Mouse (Mus musculus): ENCODE data around the gene Phactr1. TPM values are rescaled to one million over a fixed set of nuclear protein-coding genes. Genes with fewer than 3 reads are reported as not detected.

Phactr1 gene
- total RNA-seq, 1 experiment: 1.2 TPM

DNA sequence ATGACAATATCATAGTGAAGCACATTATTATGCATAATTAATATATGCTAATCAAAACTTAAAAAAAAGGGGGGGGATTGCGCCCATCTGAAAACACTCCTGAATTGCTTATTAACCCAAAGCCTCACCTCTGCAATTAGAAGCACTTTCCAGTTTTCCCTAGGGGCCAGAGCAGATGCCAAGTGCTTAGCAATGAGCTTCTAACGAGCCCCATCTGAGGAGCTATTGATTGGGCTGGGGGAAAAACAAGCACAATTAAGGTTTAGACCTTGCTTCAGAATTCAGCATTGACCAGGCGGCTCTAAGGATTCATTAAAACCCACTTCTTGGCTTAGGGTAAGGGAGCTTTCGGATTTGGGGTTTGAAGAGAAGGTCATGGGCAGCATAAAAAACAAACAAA is 311.9 kb downstream of the Phactr1 start:
- Histone ChIP-seq H3K4me1 (ENCODE audit: control insufficient read depth in 2 of 2, insufficient read depth in 2 of 2, low read length in 2 of 2, poor library complexity in 1 of 2) (peaks cover 0 to 2% of the 10 kb centered on the region in 2 experiments; a peak in 1 of 4 replicates), H3K36me3 (ENCODE audit: control insufficient read depth, insufficient read depth, low read length, poor library complexity, severe bottlenecking) (no peaks in the 10 kb centered on the region), H3K4me3 (ENCODE audit: insufficient read depth in 1 of 2, low read depth in 1 of 2, low read length in 2 of 2, poor library complexity in 1 of 2, severe bottlenecking in 1 of 2) (no peak overlapping the region), H3K27ac (ENCODE audit: insufficient read depth, low read depth, low read length, poor library complexity, severe bottlenecking) (no peak overlapping the region), H3K9me3 (ENCODE audit: control insufficient read depth, insufficient read depth, low read depth, low read length) (no peaks in the 10 kb centered on the region), H3K9ac (ENCODE audit: insufficient read depth, low read depth, low read length, poor library complexity, severe bottlenecking) (no peak overlapping the region)
- no peak for TF ChIP-seq HCFC1 (IDR thresholded peaks at IDR 0.05; ENCODE audit: borderline replicate concordance, insufficient read depth, low read length)
- no peak for DNase-seq (ENCODE audit: low read depth, low spot score)
- in situ Hi-C loops (cut with MboI; ENCODE audit: low sequenced_read_pairs in 2 of 2, unreplicated experiment in 2 of 2): no loop called here

GRCm38 (mm10) chr13:42994276-42994675 is 313.9 kb downstream of the Phactr1 start:
- no peak for DNase-seq (ENCODE audit: low read depth, low spot score)
- H3K9me3 ChIP-seq (ENCODE audit: control insufficient read depth, insufficient read depth, low read depth, low read length): no peaks in the 10 kb centered on the region
- no peak overlapping the region for H3K9ac ChIP-seq (ENCODE audit: insufficient read depth, low read depth, low read length, poor library complexity, severe bottlenecking)
- H3K36me3 ChIP-seq (ENCODE audit: control insufficient read depth, insufficient read depth, low read length, poor library complexity, severe bottlenecking): no peaks in the 10 kb centered on the region
- H3K4me1 ChIP-seq (ENCODE audit: control insufficient read depth in 2 of 2, insufficient read depth in 2 of 2, low read length in 2 of 2, poor library complexity in 1 of 2): peaks cover 0 to under 1% of the 10 kb centered on the region in 2 experiments; a peak in 1 of 4 replicates
- in situ Hi-C loops (cut with MboI; ENCODE audit: low sequenced_read_pairs in 2 of 2, unreplicated experiment in 2 of 2): no loop called here
- H3K4me3 ChIP-seq (ENCODE audit: insufficient read depth in 1 of 2, low read depth in 1 of 2, low read length in 2 of 2, poor library complexity in 1 of 2, severe bottlenecking in 1 of 2): no peak overlapping the region
- TF ChIP-seq CHD2 (IDR thresholded peaks at IDR 0.05; ENCODE audit: low read depth, low read length) (no peak), HCFC1 (IDR thresholded peaks at IDR 0.05; ENCODE audit: borderline replicate concordance, insufficient read depth, low read length) (no peak), ZNF384 (IDR thresholded peaks at IDR 0.05; ENCODE audit: low read depth, low read length) (no peak), ZC3H11A (IDR thresholded peaks at IDR 0.05; ENCODE audit: borderline replicate concordance, low read depth, low read length) (no peak), MAFK (IDR thresholded peaks at IDR 0.05; ENCODE audit: insufficient read depth, low read depth, low read length) (no peak)
- no peak overlapping the region for H3K27ac ChIP-seq (ENCODE audit: insufficient read depth, low read depth, low read length, poor library complexity, severe bottlenecking)

GRCm38 (mm10) chr13:42996188-42996587 is 315.8 kb downstream of the Phactr1 start:
- TF ChIP-seq CHD2 (IDR thresholded peaks at IDR 0.05; ENCODE audit: low read depth, low read length): no peak
- no peak for TF ChIP-seq ZC3H11A (IDR thresholded peaks at IDR 0.05; ENCODE audit: borderline replicate concordance, low read depth, low read length)
- TF ChIP-seq ZNF384 (IDR thresholded peaks at IDR 0.05; ENCODE audit: low read depth, low read length): no peak
- no peak for TF ChIP-seq HCFC1 (IDR thresholded peaks at IDR 0.05; ENCODE audit: borderline replicate concordance, insufficient read depth, low read length)
- no peak for TF ChIP-seq MAFK (IDR thresholded peaks at IDR 0.05; ENCODE audit: insufficient read depth, low read depth, low read length)

GRCm38 (mm10) chr13:42999287-42999686 is 318.9 kb downstream of the Phactr1 start:
- H3K9me3 ChIP-seq (ENCODE audit: control insufficient read depth, insufficient read depth, low read depth, low read length): no peaks in the 10 kb centered on the region
- TF ChIP-seq MAFK (IDR thresholded peaks at IDR 0.05; ENCODE audit: insufficient read depth, low read depth, low read length): no peak
- no peak for TF ChIP-seq CHD2 (IDR thresholded peaks at IDR 0.05; ENCODE audit: low read depth, low read length)
- TF ChIP-seq ZNF384 (IDR thresholded peaks at IDR 0.05; ENCODE audit: low read depth, low read length): no peak
- no peak for TF ChIP-seq HCFC1 (IDR thresholded peaks at IDR 0.05; ENCODE audit: borderline replicate concordance, insufficient read depth, low read length)
- TF ChIP-seq ZC3H11A (IDR thresholded peaks at IDR 0.05; ENCODE audit: borderline replicate concordance, low read depth, low read length): no peak
- H3K4me1 ChIP-seq (ENCODE audit: control insufficient read depth in 2 of 2, insufficient read depth in 2 of 2, low read length in 2 of 2, poor library complexity in 1 of 2): no peaks in the 10 kb centered on the region
- no peak overlapping the region for H3K27ac ChIP-seq (ENCODE audit: insufficient read depth, low read depth, low read length, poor library complexity, severe bottlenecking)
- H3K9ac ChIP-seq (ENCODE audit: insufficient read depth, low read depth, low read length, poor library complexity, severe bottlenecking): no peak overlapping the region
- no peak overlapping the region for H3K4me3 ChIP-seq (ENCODE audit: insufficient read depth in 1 of 2, low read depth in 1 of 2, low read length in 2 of 2, poor library complexity in 1 of 2, severe bottlenecking in 1 of 2)
- no peak for DNase-seq (ENCODE audit: low read depth, low spot score)
- in situ Hi-C loops (cut with MboI; ENCODE audit: low sequenced_read_pairs in 2 of 2, unreplicated experiment in 2 of 2): no loop called here
- no peaks in the 10 kb centered on the region for H3K36me3 ChIP-seq (ENCODE audit: control insufficient read depth, insufficient read depth, low read length, poor library complexity, severe bottlenecking)

More at GRCm38 (mm10) chr13:42996188-42996587, 315.8 kb downstream of the Phactr1 start:
- Histone ChIP-seq H3K9me3 (ENCODE audit: control insufficient read depth, insufficient read depth, low read depth, low read length) (no peaks in the 10 kb centered on the region), H3K9ac (ENCODE audit: insufficient read depth, low read depth, low read length, poor library complexity, severe bottlenecking) (no peak overlapping the region), H3K36me3 (ENCODE audit: control insufficient read depth, insufficient read depth, low read length, poor library complexity, severe bottlenecking) (no peaks in the 10 kb centered on the region), H3K4me3 (ENCODE audit: insufficient read depth in 1 of 2, low read depth in 1 of 2, low read length in 2 of 2, poor library complexity in 1 of 2, severe bottlenecking in 1 of 2) (no peak overlapping the region), H3K4me1 (ENCODE audit: control insufficient read depth in 2 of 2, insufficient read depth in 2 of 2, low read length in 2 of 2, poor library complexity in 1 of 2) (no peaks in the 10 kb centered on the region), H3K27ac (ENCODE audit: insufficient read depth, low read depth, low read length, poor library complexity, severe bottlenecking) (no peak overlapping the region)
- in situ Hi-C loops (cut with MboI; ENCODE audit: low sequenced_read_pairs in 2 of 2, unreplicated experiment in 2 of 2): no loop called here
- no peak for DNase-seq (ENCODE audit: low read depth, low spot score)

GRCm38 (mm10) chr13:43005131-43005579 is 324.7 kb downstream of the Phactr1 start:
- Histone ChIP-seq H3K4me3 (ENCODE audit: insufficient read depth in 1 of 2, low read depth in 1 of 2, low read length in 2 of 2, poor library complexity in 1 of 2, severe bottlenecking in 1 of 2) (no peak overlapping the region), H3K9me3 (ENCODE audit: control insufficient read depth, insufficient read depth, low read depth, low read length) (no peaks in the 10 kb centered on the region), H3K36me3 (ENCODE audit: control insufficient read depth, insufficient read depth, low read length, poor library complexity, severe bottlenecking) (no peaks in the 10 kb centered on the region), H3K9ac (ENCODE audit: insufficient read depth, low read depth, low read length, poor library complexity, severe bottlenecking) (no peak overlapping the region), H3K4me1 (ENCODE audit: control insufficient read depth in 2 of 2, insufficient read depth in 2 of 2, low read length in 2 of 2, poor library complexity in 1 of 2) (no peaks in the 10 kb centered on the region), H3K27ac (ENCODE audit: insufficient read depth, low read depth, low read length, poor library complexity, severe bottlenecking) (no peak overlapping the region)
- in situ Hi-C loops (cut with MboI; ENCODE audit: low sequenced_read_pairs in 2 of 2, unreplicated experiment in 2 of 2): no loop called here
- TF ChIP-seq HCFC1 (IDR thresholded peaks at IDR 0.05; ENCODE audit: borderline replicate concordance, insufficient read depth, low read length): no peak
- TF ChIP-seq ZNF384 (IDR thresholded peaks at IDR 0.05; ENCODE audit: low read depth, low read length): no peak
- TF ChIP-seq MAFK (IDR thresholded peaks at IDR 0.05; ENCODE audit: insufficient read depth, low read depth, low read length): no peak
- no peak for TF ChIP-seq CHD2 (IDR thresholded peaks at IDR 0.05; ENCODE audit: low read depth, low read length)
- no peak for TF ChIP-seq ZC3H11A (IDR thresholded peaks at IDR 0.05; ENCODE audit: borderline replicate concordance, low read depth, low read length)
- no peak for DNase-seq (ENCODE audit: low read depth, low spot score)
